Mouse (Mus musculus): ENCODE measurements around the gene Trpm8. TPM values are rescaled to one million over a fixed set of nuclear protein-coding genes. Genes with fewer than 3 reads are reported as not detected.

Trpm8 gene
- polyA plus RNA-seq, 1 experiment from 2014 or later, result not detected

DNA sequence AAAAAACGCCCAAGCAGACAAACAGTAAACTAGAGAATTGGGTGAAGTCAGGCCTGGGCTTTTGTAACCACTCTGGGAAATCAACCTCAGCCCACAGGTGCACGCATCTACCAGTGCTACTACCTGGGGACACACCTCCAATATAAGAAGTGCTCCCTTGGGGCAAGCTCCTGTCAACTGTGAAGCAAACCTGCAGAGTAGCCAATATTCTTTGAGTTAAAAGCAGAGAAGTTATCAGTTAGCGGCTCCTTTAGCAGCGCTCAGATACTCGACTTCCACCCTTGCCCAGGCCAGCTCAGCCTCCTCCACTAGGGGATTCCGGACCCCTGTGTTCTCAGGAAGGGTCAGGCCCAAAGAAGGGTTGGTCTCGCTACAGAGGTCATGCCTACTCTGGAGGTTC, 15.8 kb upstream of the Trpm8 start:
- H3K36me3 ChIP-seq (ENCODE audit: insufficient read depth, low read length), result peaks cover 69% of the 10 kb centered on the region
- H3K4me3 ChIP-seq (replicated peaks; ENCODE audit: low read depth, low read length), result no peak overlapping the region
- no peaks in the 10 kb centered on the region for H3K27me3 ChIP-seq (ENCODE audit: insufficient read depth, low read length)
- no peak overlapping the region for H3K27ac ChIP-seq
- no peak for ATAC-seq (replicated peaks; ENCODE audit: low FRiP score, low read depth)
- H3K4me2 ChIP-seq (ENCODE audit: low read length), result no peak overlapping the region
- H3K9me3 ChIP-seq (replicated peaks; ENCODE audit: low read length), result no peaks in the 10 kb centered on the region
- no peak for TF ChIP-seq CTCF (IDR thresholded peaks at IDR 0.05; ENCODE audit: low read depth)
- no peak overlapping the region for H3K9ac ChIP-seq (ENCODE audit: low read depth, low read length)
- WGBS, result 82% methylated on average over 7 of the region's 7 CpGs
- no peak for DNase-seq (ENCODE audit: low spot score)
- peaks cover 14% of the 10 kb centered on the region for H3K4me1 ChIP-seq (replicated peaks; ENCODE audit: insufficient read depth, low read length)

DNA sequence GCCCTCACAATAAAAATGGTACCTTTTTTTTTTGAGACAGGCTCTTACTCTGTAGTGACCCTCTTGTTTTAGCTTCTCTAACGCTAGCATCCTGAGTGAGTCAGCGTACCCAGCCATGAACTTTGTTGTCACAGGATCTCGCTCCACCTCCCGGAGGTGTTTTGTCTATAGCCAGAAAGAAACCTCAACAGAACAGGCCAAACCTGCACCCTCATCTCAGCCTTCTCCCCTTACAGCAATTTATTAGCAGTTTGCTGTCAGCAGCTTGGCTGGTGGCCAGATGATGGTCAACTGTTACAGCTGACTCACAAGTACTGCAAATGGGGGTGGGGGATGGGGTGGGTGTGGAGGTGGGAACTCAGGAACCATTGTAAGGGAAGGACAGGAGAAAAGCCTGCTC, 15.2 kb upstream of the Trpm8 start:
- no peaks in the 10 kb centered on the region for H3K9me3 ChIP-seq (replicated peaks; ENCODE audit: low read length)
- TF ChIP-seq CTCF (IDR thresholded peaks at IDR 0.05; ENCODE audit: low read depth), result no peak
- peaks cover 74% of the 10 kb centered on the region for H3K36me3 ChIP-seq (ENCODE audit: insufficient read depth, low read length)
- H3K9ac ChIP-seq (ENCODE audit: low read depth, low read length), result no peak overlapping the region
- peak; percentile 84 for DNase-seq (ENCODE audit: low spot score)
- no peaks in the 10 kb centered on the region for H3K27me3 ChIP-seq (ENCODE audit: insufficient read depth, low read length)
- ATAC-seq (replicated peaks; ENCODE audit: low FRiP score, low read depth), result 0 out of 2 replicates have a peak, but pooled peaks have one; percentile 4
- no peak overlapping the region for H3K4me2 ChIP-seq (ENCODE audit: low read length)
- H3K27ac ChIP-seq, result no peak overlapping the region
- WGBS, result 46% methylated on average over 4 of the region's 4 CpGs
- no peak overlapping the region for H3K4me3 ChIP-seq (replicated peaks; ENCODE audit: low read depth, low read length)
- peaks cover 14% of the 10 kb centered on the region for H3K4me1 ChIP-seq (replicated peaks; ENCODE audit: insufficient read depth, low read length)

GRCm38 (mm10) chr1:88262961-88263360, 14.5 kb upstream of the Trpm8 start:
- Histone ChIP-seq H3K4me2 (ENCODE audit: low read length) (no peak overlapping the region), H3K27me3 (ENCODE audit: insufficient read depth, low read length) (no peaks in the 10 kb centered on the region), H3K36me3 (ENCODE audit: insufficient read depth, low read length) (peaks cover 81% of the 10 kb centered on the region), H3K27ac (no peak overlapping the region), H3K9me3 (replicated peaks; ENCODE audit: low read length) (no peaks in the 10 kb centered on the region), H3K9ac (ENCODE audit: low read depth, low read length) (no peak overlapping the region), H3K4me1 (replicated peaks; ENCODE audit: insufficient read depth, low read length) (peaks cover 14% of the 10 kb centered on the region), H3K4me3 (replicated peaks; ENCODE audit: low read depth, low read length) (no peak overlapping the region)
- WGBS, result 73% methylated on average over 6 of the region's 6 CpGs
- DNase-seq (ENCODE audit: low spot score) (no peak), ATAC-seq (replicated peaks; ENCODE audit: low FRiP score, low read depth) (no peak)
- no peak for TF ChIP-seq CTCF (IDR thresholded peaks at IDR 0.05; ENCODE audit: low read depth)

- no peaks in the 10 kb centered on the region for H3K9me3 ChIP-seq (replicated peaks; ENCODE audit: low read length)
- TF ChIP-seq CTCF (IDR thresholded peaks at IDR 0.05; ENCODE audit: low read depth), result no peak
- H3K27ac ChIP-seq, result no peak overlapping the region
- H3K4me2 ChIP-seq (ENCODE audit: low read length), result no peak overlapping the region
- H3K27me3 ChIP-seq (ENCODE audit: insufficient read depth, low read length), result no peaks in the 10 kb centered on the region
- no peak overlapping the region for H3K4me3 ChIP-seq (replicated peaks; ENCODE audit: low read depth, low read length)
- DNase-seq (ENCODE audit: low spot score), result no peak
- 92% methylated on average over 5 of the region's 5 CpGs for WGBS
- no peak overlapping the region for H3K9ac ChIP-seq (ENCODE audit: low read depth, low read length)
- H3K36me3 ChIP-seq (ENCODE audit: insufficient read depth, low read length), result peaks cover 89% of the 10 kb centered on the region
- ATAC-seq (replicated peaks; ENCODE audit: low FRiP score, low read depth), result no peak
- peaks cover 14% of the 10 kb centered on the region for H3K4me1 ChIP-seq (replicated peaks; ENCODE audit: insufficient read depth, low read length)
Measured at GRCm38 (mm10) chr1:88263778-88264177, 13.7 kb upstream of the Trpm8 start.

- ATAC-seq (replicated peaks; ENCODE audit: low FRiP score, low read depth), result no peak
- Histone ChIP-seq H3K4me1 (replicated peaks; ENCODE audit: insufficient read depth, low read length) (peaks cover 12% of the 10 kb centered on the region), H3K4me3 (replicated peaks; ENCODE audit: low read depth, low read length) (no peak overlapping the region), H3K9me3 (replicated peaks; ENCODE audit: low read length) (no peaks in the 10 kb centered on the region), H3K27ac (no peak overlapping the region), H3K4me2 (ENCODE audit: low read length) (no peak overlapping the region), H3K36me3 (ENCODE audit: insufficient read depth, low read length) (peaks cover 95% of the 10 kb centered on the region), H3K9ac (ENCODE audit: low read depth, low read length) (no peak overlapping the region), H3K27me3 (ENCODE audit: insufficient read depth, low read length) (no peaks in the 10 kb centered on the region)
- DNase-seq (ENCODE audit: low spot score), result no peak
- WGBS, result 82% methylated on average over 7 of the region's 7 CpGs
- no peak for TF ChIP-seq CTCF (IDR thresholded peaks at IDR 0.05; ENCODE audit: low read depth)
Measured at GRCm38 (mm10) chr1:88264237-88264868, 13.1 kb upstream of the Trpm8 start.

- ATAC-seq (replicated peaks; ENCODE audit: low FRiP score, low read depth), result no peak
- Histone ChIP-seq H3K27ac (no peak overlapping the region), H3K4me1 (replicated peaks; ENCODE audit: insufficient read depth, low read length) (peaks cover 7% of the 10 kb centered on the region; the same call in 1 of the 2 replicates), H3K4me2 (ENCODE audit: low read length) (no peak overlapping the region), H3K27me3 (ENCODE audit: insufficient read depth, low read length) (no peaks in the 10 kb centered on the region), H3K4me3 (replicated peaks; ENCODE audit: low read depth, low read length) (no peak overlapping the region), H3K9me3 (replicated peaks; ENCODE audit: low read length) (no peaks in the 10 kb centered on the region), H3K36me3 (ENCODE audit: insufficient read depth, low read length) (peaks cover 99% of the 10 kb centered on the region), H3K9ac (ENCODE audit: low read depth, low read length) (no peak overlapping the region)
- no peak for DNase-seq (ENCODE audit: low spot score)
- no peak for TF ChIP-seq CTCF (IDR thresholded peaks at IDR 0.05; ENCODE audit: low read depth)
- WGBS, result 78% methylated on average over 4 of the region's 4 CpGs
Measured at GRCm38 (mm10) chr1:88264869-88265240, 12.6 kb upstream of the Trpm8 start.

- ATAC-seq (replicated peaks; ENCODE audit: low FRiP score, low read depth) (no peak), DNase-seq (ENCODE audit: low spot score) (no peak)
- Histone ChIP-seq H3K9ac (ENCODE audit: low read depth, low read length) (no peak overlapping the region), H3K4me3 (replicated peaks; ENCODE audit: low read depth, low read length) (no peak overlapping the region), H3K27me3 (ENCODE audit: insufficient read depth, low read length) (no peaks in the 10 kb centered on the region), H3K9me3 (replicated peaks; ENCODE audit: low read length) (no peaks in the 10 kb centered on the region), H3K36me3 (ENCODE audit: insufficient read depth, low read length) (peaks cover 89% of the 10 kb centered on the region), H3K4me2 (ENCODE audit: low read length) (no peak overlapping the region), H3K27ac (no peak overlapping the region), H3K4me1 (replicated peaks; ENCODE audit: insufficient read depth, low read length) (0 out of 2 replicates have a peak, but pooled peaks cover 4% of the 10 kb centered on the region)
- TF ChIP-seq CTCF (IDR thresholded peaks at IDR 0.05; ENCODE audit: low read depth), result no peak
- WGBS, result 86% methylated on average over 13 of the region's 13 CpGs
Measured at GRCm38 (mm10) chr1:88266123-88266522, 11.3 kb upstream of the Trpm8 start.

Data from kidney, postnatal 0 days (tissue).